Mouse (Mus musculus): ENCODE results near the gene Tub.

DNA sequence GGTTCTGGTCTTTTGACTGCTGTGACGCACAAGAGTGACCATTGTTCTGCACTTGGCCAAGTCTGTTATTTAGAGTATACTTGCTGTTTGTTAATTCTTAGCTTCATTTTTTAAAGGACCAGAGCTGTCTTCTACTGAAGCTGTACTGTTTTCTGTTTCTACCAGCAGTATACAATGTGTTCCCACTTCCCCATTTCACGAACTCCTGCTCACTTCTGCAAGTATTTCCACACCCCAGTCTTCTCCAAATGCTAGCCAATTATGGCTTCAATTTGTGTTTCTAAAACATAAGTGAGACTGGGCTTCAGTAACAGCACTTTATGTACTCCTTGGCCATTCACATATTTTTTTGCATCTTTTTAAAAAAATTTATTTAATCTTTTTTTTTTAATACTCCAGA lies 7.6 kb downstream of the Tub start:
- TF ChIP-seq POLR2A (IDR thresholded peaks at IDR 0.05; ENCODE audit: low read depth, low read length) = no peak
- no peak for TF ChIP-seq CTCF (IDR thresholded peaks at IDR 0.05; ENCODE audit: borderline replicate concordance, insufficient read depth, low read length)

All from embryonic fibroblast, embryonic 13.5 days (primary cell).